Mouse (Mus musculus): Measurements from ENCODE around the gene Rsrc1.
A peak's percentile ranks its signal among the peaks of the same experiment; 100 is the strongest.

The Rsrc1 gene

GRCm38 (mm10) chr3:67280247-67280646, 299.1 kb downstream of the Rsrc1 start:
- no peak for DNase-seq (ENCODE audit: low spot score in 2 of 2)

GRCm38 (mm10) chr3:67284039-67284438, 302.8 kb downstream of the Rsrc1 start:
- DNase-seq (ENCODE audit: low spot score in 2 of 2): no peak

GRCm38 (mm10) chr3:67284848-67285247, 303.7 kb downstream of the Rsrc1 start:
- no peak for DNase-seq (ENCODE audit: low spot score in 2 of 2)

GRCm38 (mm10) chr3:67288664-67289063, 307.5 kb downstream of the Rsrc1 start:
- DNase-seq (ENCODE audit: low spot score in 2 of 2): no peak

- DNase-seq (ENCODE audit: low spot score in 2 of 2): no peak
These were observed 308.3 kb downstream of the Rsrc1 start for GRCm38 (mm10) chr3:67289482-67289881.

- DNase-seq (ENCODE audit: low spot score in 2 of 2): no peak
These were observed 327.5 kb downstream of the Rsrc1 start for GRCm38 (mm10) chr3:67308725-67309124.

GRCm38 (mm10) chr3:67309644-67310311, 328.6 kb downstream of the Rsrc1 start:
- DNase-seq (ENCODE audit: low spot score in 2 of 2): no peak

GRCm38 (mm10) chr3:67311436-67311835, 330.2 kb downstream of the Rsrc1 start:
- no peak for DNase-seq (ENCODE audit: low spot score in 2 of 2)

- no peak for DNase-seq (ENCODE audit: low spot score in 2 of 2)
These were observed 341.2 kb downstream of the Rsrc1 start for GRCm38 (mm10) chr3:67322422-67322821.

- DNase-seq (ENCODE audit: low spot score in 2 of 2): no peak
These were observed 358.4 kb downstream of the Rsrc1 start for GRCm38 (mm10) chr3:67339558-67339957.

- DNase-seq (ENCODE audit: low spot score in 2 of 2): no peak
These were observed 359.7 kb downstream of the Rsrc1 start for GRCm38 (mm10) chr3:67340921-67341320.

- DNase-seq (ENCODE audit: low spot score in 2 of 2): no peak
These were observed 361.9 kb downstream of the Rsrc1 start for GRCm38 (mm10) chr3:67343004-67343662.

- peak; percentile 10 to 13 for DNase-seq (ENCODE audit: low spot score in 2 of 2)
These were observed 363.4 kb downstream of the Rsrc1 start for GRCm38 (mm10) chr3:67344599-67344998.

- DNase-seq (ENCODE audit: low spot score in 2 of 2): no peak
These were observed 365.5 kb downstream of the Rsrc1 start for GRCm38 (mm10) chr3:67346674-67347073.

GRCm38 (mm10) chr3:67351406-67352127, 370.4 kb downstream of the Rsrc1 start:
- DNase-seq (ENCODE audit: low spot score in 2 of 2): no peak

GRCm38 (mm10) chr3:67352128-67352762, 371.1 kb downstream of the Rsrc1 start:
- DNase-seq (ENCODE audit: low spot score in 2 of 2): peak; percentile 6 to 10

GRCm38 (mm10) chr3:67352763-67353149, 371.6 kb downstream of the Rsrc1 start:
- no peak for DNase-seq (ENCODE audit: low spot score in 2 of 2)

GRCm38 (mm10) chr3:67358376-67358775, 377.2 kb downstream of the Rsrc1 start:
- DNase-seq (ENCODE audit: low spot score in 2 of 2): no peak

GRCm38 (mm10) chr3:67366087-67366892, 385.1 kb downstream of the Rsrc1 start:
- no peak for DNase-seq (ENCODE audit: low spot score in 2 of 2)

GRCm38 (mm10) chr3:67367481-67367880, 386.3 kb downstream of the Rsrc1 start:
- DNase-seq (ENCODE audit: low spot score in 2 of 2): no peak

- no peak for DNase-seq (ENCODE audit: low spot score in 2 of 2)
These were observed 388.4 kb downstream of the Rsrc1 start for GRCm38 (mm10) chr3:67369407-67370079.

Data from urinary bladder, postnatal 36 days (tissue).